Mouse (Mus musculus) liver, embryonic 14.5 days (tissue): Measurements from ENCODE around the gene Dph1. TPM values are rescaled to one million over a fixed set of nuclear protein-coding genes. Genes with fewer than 3 reads are reported as not detected.
"Not testable (repeated sequence)": the region's sequence is repeated elsewhere in the genome, so short reads cannot be mapped to it uniquely, and the experiment has no call there.

Experiments
- ATAC-seq: fragments of 200-750 bp; cut with Nextera tagmentation; 2 replicates; pipeline ENCODE4 v1.8.0; 2017; ENCODE audit warnings: moderate number of reproducible peaks, mild to moderate bottlenecking, moderate library complexity; ENCODE audit not compliant: insufficient read depth
- DNase-seq, 3 experiments: peaks; one replicate each; pipeline ENCODE4 v3.0.0-alpha.2; 2012 to 2013; ENCODE audit warnings: low read depth in 3 of 3, low spot score in 3 of 3
- H3K27ac ChIP-seq: fragments of 300-500 bp; sonication (generic); 2 replicates; pipeline ENCODE4 v1.5.1; 2014; ENCODE audit warnings: moderate library complexity, mild to moderate bottlenecking, control low read depth, inconsistent platforms
- H3K27me3 ChIP-seq: fragments of 300-500 bp; sonication (generic); 2 replicates; pipeline ENCODE4 v1.6.1; 2014; ENCODE audit warnings: mild to moderate bottlenecking, low read length, moderate library complexity; ENCODE audit not compliant: control insufficient read depth, insufficient read depth
- H3K36me3 ChIP-seq: fragments of 300-500 bp; sonication (generic); replicated peaks from 2 replicates; pipeline ENCODE4 v1.6.1; 2014; ENCODE audit warnings: low read depth; ENCODE audit not compliant: control insufficient read depth, insufficient read depth
- H3K4me1 ChIP-seq, 2 experiments: fragments of 200-500 bp in 1 of 2; fragments of 300-500 bp in 1 of 2; sonication (generic) in 1 of 2; replicated peaks; 2 replicates each; pipeline ENCODE4 v1.6.1; 2012 to 2014; ENCODE audit warnings: antibody characterized with exemption in 1 of 2, inconsistent platforms in 1 of 2, low read length in 1 of 2; ENCODE audit not compliant: control insufficient read depth in 2 of 2, insufficient read depth in 2 of 2
- H3K4me2 ChIP-seq: fragments of 300-500 bp; sonication (generic); 2 replicates; pipeline ENCODE4 v1.6.1; 2014; ENCODE audit warnings: low read depth, mild to moderate bottlenecking, control low read depth, moderate library complexity
- H3K4me3 ChIP-seq, 2 experiments: fragments of 200-500 bp in 1 of 2; fragments of 300-500 bp in 1 of 2; sonication (generic) in 1 of 2; 2 replicates each; pipeline ENCODE4 v1.5.1; 2012 to 2014; ENCODE audit warnings: low read depth in 2 of 2, low read length in 2 of 2, mild to moderate bottlenecking in 2 of 2, control low read depth in 1 of 2, inconsistent platforms in 1 of 2, moderate library complexity in 1 of 2; ENCODE audit not compliant: insufficient read depth in 1 of 2
- H3K9ac ChIP-seq: fragments of 300-500 bp; sonication (generic); replicated peaks from 2 replicates; pipeline ENCODE4 v1.6.1; 2014; ENCODE audit warnings: mild to moderate bottlenecking, control low read depth, moderate library complexity
- H3K9me3 ChIP-seq: fragments of 300-500 bp; sonication (generic); 2 replicates; pipeline ENCODE4 v1.6.1; 2016; ENCODE audit warnings: low read length, mixed read lengths; ENCODE audit not compliant: control insufficient read depth
- CTCF ChIP-seq: IDR thresholded peaks from 2 replicates; pipeline ENCODE4 v1.5.1; 2016; ENCODE audit warnings: antibody characterized with exemption, low read depth, control low read depth
- EP300 ChIP-seq: IDR thresholded peaks from 2 replicates; pipeline ENCODE4 v1.6.1; 2016; ENCODE audit warnings: antibody characterized with exemption, low read depth
- WGBS: fragments of 180-500 bp; shearing (Covaris S2); extraction: QIAGEN DNeasy Blood & Tissue Kit; methylation state at CpG from one replicate; pipeline ENCODE4 v1.1.7; 2014; ENCODE audit not compliant: insufficient replicate concordance; 5-methylcytosine and 5-hydroxymethylcytosine counted together
- polyA plus RNA-seq, 2 experiments: library from polyadenylated mRNA; depleted of rRNA in 1 of 2; stranded (reverse) in 1 of 2; unstranded in 1 of 2; fragments of >200 nt; fragmentation: Nextera tagmentation in 1 of 2; extraction: Ambion mirVana in 1 of 2; gene quantifications; 2 replicates each; pipeline versions ENCODE4 v1.2.1 to v1.2.3; 2012 to 2014

The Dph1 gene
- polyA plus RNA-seq, 2 experiments: 9.8 TPM

DNA sequence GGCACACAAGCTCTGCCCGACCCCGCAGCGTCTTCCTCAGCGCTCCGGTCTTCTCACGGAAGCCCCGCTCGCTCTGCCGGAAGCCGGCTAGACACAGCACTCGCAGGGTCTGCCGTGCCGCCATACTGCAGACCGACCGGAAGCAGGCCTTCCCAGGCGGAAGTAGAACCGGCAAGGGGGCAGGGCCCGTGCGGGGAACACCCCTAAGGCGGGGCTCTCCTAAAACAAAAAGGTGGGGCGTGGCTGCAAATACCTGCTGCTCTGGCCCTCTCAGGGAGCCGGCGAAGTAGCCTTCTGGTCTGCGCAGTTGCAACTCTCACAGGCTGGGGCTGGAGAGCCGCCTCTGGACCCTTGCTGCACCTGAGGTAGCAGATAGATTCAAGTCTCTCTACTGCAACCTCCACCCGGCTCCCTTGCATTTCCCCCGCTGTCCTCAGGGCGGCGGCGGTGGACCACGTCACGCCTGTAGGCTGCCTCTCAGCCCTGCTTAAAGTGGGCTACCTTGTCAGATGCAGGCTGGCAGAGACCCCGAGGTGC lies 12.3 kb downstream of the Dph1 start, which contains the start of gene Ovca2:
Gene Ovca2, minus strand, starts transcription at position 164 of the 537 bp plus-strand sequence.
- peak within 1 kb of the TSS; percentile 86 to 90 for H3K4me3 ChIP-seq
- peak within 1 kb of the TSS; percentile 24; the same call in 1 of the 2 replicates for H3K27ac ChIP-seq
- peaks cover 6% of the 10 kb centered on the region for H3K27me3 ChIP-seq
- H3K9ac ChIP-seq: peak within 1 kb of the TSS; percentile 82
- under 1% methylated on average over 33 of the region's 33 CpGs for WGBS
- H3K36me3 ChIP-seq: peaks cover 3% of the 10 kb centered on the region; the same call in 1 of the 2 replicates
- TF ChIP-seq CTCF (peak; percentile 96), EP300 (no peak)
- peak; percentile 92 for ATAC-seq
- peaks cover 6 to 7% of the 10 kb centered on the region in 2 experiments for H3K4me1 ChIP-seq
- peak; percentile 70 to 77 (median 77) for DNase-seq
- peak within 1 kb of the TSS; percentile 87 for H3K4me2 ChIP-seq
- no peaks in the 10 kb centered on the region for H3K9me3 ChIP-seq

DNA sequence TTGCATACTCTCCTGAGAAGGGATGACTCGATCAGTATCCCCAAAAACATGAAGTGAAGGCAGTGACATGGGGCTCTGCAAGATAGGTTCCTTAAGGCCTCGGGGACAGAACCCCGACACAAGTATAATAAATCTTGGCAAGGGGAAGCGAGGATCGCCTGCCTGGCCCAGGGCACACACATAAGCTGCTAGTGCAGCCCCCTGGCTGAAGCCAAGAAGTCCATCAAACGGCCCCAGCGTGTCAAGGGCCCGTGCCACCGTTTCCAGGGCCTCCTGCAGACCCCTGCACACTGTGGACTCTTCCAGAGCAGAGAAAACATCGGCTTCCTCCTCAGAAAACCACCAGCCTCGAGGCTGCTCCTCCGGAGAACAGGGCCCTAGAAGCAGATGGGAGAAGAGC lies 13.0 kb downstream of the Dph1 start:
- peak overlapping the region; percentile 86 to 90 for H3K4me3 ChIP-seq
- H3K36me3 ChIP-seq: peaks cover 3% of the 10 kb centered on the region; the same call in 1 of the 2 replicates
- no peaks in the 10 kb centered on the region for H3K9me3 ChIP-seq
- peak overlapping the region; percentile 82 for H3K9ac ChIP-seq
- DNase-seq: no peak
- 36% methylated on average over 12 of the region's 12 CpGs for WGBS
- no peak for ATAC-seq
- peaks cover 6 to 10% of the 10 kb centered on the region in 2 experiments for H3K4me1 ChIP-seq
- H3K27ac ChIP-seq: 0 out of 2 replicates have a peak overlapping the region, but pooled peaks have one; percentile 24
- TF ChIP-seq CTCF (no peak), EP300 (no peak)
- H3K4me2 ChIP-seq: peak overlapping the region; percentile 87
- peaks cover 13% of the 10 kb centered on the region for H3K27me3 ChIP-seq

DNA sequence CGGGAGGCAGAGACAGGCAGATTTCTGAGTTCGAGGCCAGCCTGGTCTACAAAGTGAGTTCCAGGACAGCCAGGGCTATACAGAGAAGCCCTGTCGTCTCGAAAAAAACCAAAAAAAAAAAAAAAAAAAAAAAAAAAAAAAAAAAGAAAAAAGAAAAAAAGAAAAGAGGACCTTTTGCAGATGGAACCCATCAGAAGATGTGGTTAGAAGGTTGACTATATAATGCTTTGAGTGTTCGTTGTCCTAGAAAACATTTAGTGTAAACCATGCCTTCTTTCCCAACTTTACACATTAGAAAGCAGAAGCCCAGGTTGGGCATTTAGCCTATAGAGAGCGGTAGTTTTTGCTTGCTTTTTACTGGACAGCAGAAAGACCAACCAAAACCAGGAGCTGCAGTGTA lies 16.5 kb downstream of the Dph1 start:
- peaks cover 47% of the 10 kb centered on the region for H3K27me3 ChIP-seq
- not testable (repeated sequence) for DNase-seq, H3K9ac ChIP-seq, H3K36me3 ChIP-seq, H3K9me3 ChIP-seq, H3K4me1 ChIP-seq, H3K27ac ChIP-seq, H3K4me3 ChIP-seq, H3K4me2 ChIP-seq, ATAC-seq
- WGBS: 47% methylated on average over 6 of the region's 6 CpGs

DNA sequence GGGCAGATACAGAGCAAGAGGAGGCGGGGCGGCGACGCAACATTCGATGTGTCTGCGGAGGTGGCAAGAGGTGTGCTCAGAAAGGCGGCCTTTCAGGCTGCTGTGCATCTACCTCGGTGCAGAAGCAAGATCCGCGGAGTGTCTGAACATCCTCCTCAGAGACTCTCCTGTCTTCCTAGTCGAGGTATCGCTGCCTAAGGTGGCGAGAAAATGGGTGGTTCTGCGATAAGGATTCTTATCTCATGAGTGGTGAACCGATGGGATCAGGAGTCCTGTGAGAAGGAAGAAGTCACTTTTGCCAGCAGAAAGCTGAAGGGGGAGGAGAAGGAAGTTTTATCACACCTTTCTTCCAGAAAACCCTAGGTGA lies 17.3 kb downstream of the Dph1 start:
- Histone ChIP-seq H3K9me3 (no peaks in the 10 kb centered on the region), H3K27ac (no peak overlapping the region), H3K4me1 (peaks cover 6 to 10% of the 10 kb centered on the region in 2 experiments), H3K36me3 (no peaks in the 10 kb centered on the region; the same call in 1 of the 2 replicates), H3K27me3 (peaks cover 55% of the 10 kb centered on the region), H3K4me3 (peak overlapping the region; percentile 50 to 66), H3K9ac (no peak overlapping the region), H3K4me2 (peak overlapping the region; percentile 78)
- ATAC-seq (no peak), DNase-seq (no peak)
- 3% methylated on average over 15 of the region's 15 CpGs for WGBS
- no peak for TF ChIP-seq CTCF

DNA sequence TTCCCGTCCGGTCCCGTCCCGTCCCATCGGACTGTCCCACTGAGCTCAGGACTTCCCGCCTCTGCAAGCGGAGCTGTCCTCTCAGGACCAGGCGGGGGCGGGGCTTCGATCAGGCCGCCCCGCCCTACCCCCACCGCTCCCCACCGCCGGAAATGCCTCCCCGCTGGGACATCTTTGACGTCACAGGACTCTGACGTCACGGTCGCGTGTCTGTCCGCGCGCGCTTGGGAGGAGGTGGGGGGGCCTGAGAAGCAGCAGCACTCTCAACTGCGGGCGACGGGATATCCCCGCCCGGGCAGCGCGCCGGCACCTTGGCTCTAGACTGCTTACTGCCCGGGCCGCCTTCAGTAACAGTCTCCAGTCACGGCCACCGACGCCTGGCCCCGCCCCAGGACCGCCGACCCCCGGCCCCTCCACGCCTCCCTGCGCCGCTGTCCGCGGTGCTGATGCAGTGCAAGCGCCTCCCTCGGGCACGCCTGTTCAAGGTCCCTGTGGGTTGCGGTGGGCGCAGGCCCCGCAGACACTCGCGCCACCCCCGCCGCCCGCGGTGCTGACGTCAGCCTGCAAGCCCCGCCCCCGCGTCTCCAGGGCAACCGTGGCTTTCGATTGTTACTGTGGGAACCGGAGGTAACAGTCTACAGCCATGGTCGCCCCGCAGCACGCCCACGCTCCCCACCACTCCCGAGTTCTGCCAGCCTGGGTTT lies 17.8 kb downstream of the Dph1 start:
- H3K4me2 ChIP-seq: peak overlapping the region; percentile 78
- peak; percentile 65 for ATAC-seq
- H3K36me3 ChIP-seq: no peaks in the 10 kb centered on the region; the same call in 1 of the 2 replicates
- peaks cover 61% of the 10 kb centered on the region for H3K27me3 ChIP-seq
- H3K27ac ChIP-seq: no peak overlapping the region
- no peak for TF ChIP-seq EP300
- no peak for TF ChIP-seq CTCF
- no peak overlapping the region for H3K9ac ChIP-seq
- H3K4me3 ChIP-seq: peak overlapping the region; percentile 50 to 66
- WGBS: under 1% methylated on average over 71 of the region's 71 CpGs
- DNase-seq: peak; percentile 43 to 67 (median 44)
- peaks cover 6 to 10% of the 10 kb centered on the region in 2 experiments for H3K4me1 ChIP-seq
- H3K9me3 ChIP-seq: no peaks in the 10 kb centered on the region
